Mouse (Mus musculus) CH12.LX (cell line): ENCODE results near the gene Irgc1.

Experiments used
- CTCF ChIP-seq, 2 experiments: IDR thresholded peaks in 1 of 2; conservative IDR thresholded peaks in 1 of 2; 2 replicates each; pipeline ENCODE4 v1.5.1; 2011 to 2012; ENCODE audit warnings: low read depth in 2 of 2, low read length in 2 of 2, improper control_type of control experiment in 1 of 2, inconsistent platforms in 1 of 2, mild to moderate bottlenecking in 1 of 2, moderate library complexity in 1 of 2
- JUND ChIP-seq: conservative IDR thresholded peaks from 2 replicates; pipeline ENCODE4 v1.6.1; 2011; ENCODE audit warnings: low read depth, low read length, improper control_type of control experiment
- SMC3 ChIP-seq: IDR thresholded peaks from 2 replicates; pipeline ENCODE4 v1.6.1; 2011; ENCODE audit warnings: low read depth, low read length, improper control_type of control experiment

- TF ChIP-seq JUND (no peak), CTCF (conservative IDR thresholded peaks at IDR 0.05 in 1 of 2, IDR thresholded peaks at IDR 0.05 in 1 of 2; ENCODE audit: low read depth in 2 of 2, low read length in 2 of 2) (peak in 1 of 2 experiments; percentile 55; a peak in 2 of 4 replicates), SMC3 (0 out of 2 replicates have a peak, but pooled peaks have one; percentile 20)
Observed at GRCm38 (mm10) chr7:24474811-24475506, 22.9 kb upstream of the Irgc1 start.
